Mouse (Mus musculus) gastrocnemius, adult 8-10 months (tissue): ENCODE measurements around the gene Tet2. TPM values are rescaled to one million over a fixed set of nuclear protein-coding genes. Genes with fewer than 3 reads are reported as not detected.
"Not testable (repeated sequence)": the region's sequence is repeated elsewhere in the genome, so short reads cannot be mapped to it uniquely, and the experiment has no call there.

Source experiments
- DNase-seq, 2 experiments: peaks; one replicate each; pipeline ENCODE4 v3.0.0; 2022; ENCODE audit warnings: low spot score in 2 of 2
- total RNA-seq, 4 experiments: library from RNA; stranded (reverse); gene quantifications; 2 replicates each; pipeline ENCODE4 v1.2.4; 2022

Tet2 gene
- total RNA-seq, 4 experiments from 2014 or later: 12.6 to 15.2 (median 14.7) TPM

GRCm38 (mm10) chr3:133549385-133550170 is 4.6 kb upstream of the Tet2 start:
- no peak for DNase-seq

GRCm38 (mm10) chr3:133548613-133549012 is 3.7 kb upstream of the Tet2 start:
- no peak for DNase-seq

GRCm38 (mm10) chr3:133546790-133547189 is 1.9 kb upstream of the Tet2 start:
- DNase-seq: no peak

- DNase-seq: no peak
These were observed 346 bp upstream of the Tet2 start for GRCm38 (mm10) chr3:133545304-133545666.

GRCm38 (mm10) chr3:133544131-133544550 is 798 bp downstream of the Tet2 start:
- DNase-seq: peak; percentile 73 to 79

- DNase-seq: no peak
These were observed 1.6 kb downstream of the Tet2 start for GRCm38 (mm10) chr3:133543101-133544020.

GRCm38 (mm10) chr3:133542084-133542483 is 2.9 kb downstream of the Tet2 start:
- no peak for DNase-seq

GRCm38 (mm10) chr3:133541000-133541399 is 3.9 kb downstream of the Tet2 start:
- no peak for DNase-seq

- DNase-seq: no peak
These were observed 4.9 kb downstream of the Tet2 start for GRCm38 (mm10) chr3:133539991-133540390.

- DNase-seq: not testable (repeated sequence)
These were observed 6.4 kb downstream of the Tet2 start for GRCm38 (mm10) chr3:133538499-133538898.

- no peak for DNase-seq
These were observed 9.3 kb downstream of the Tet2 start for GRCm38 (mm10) chr3:133535644-133536043.

- no peak for DNase-seq
These were observed 10.9 kb downstream of the Tet2 start for GRCm38 (mm10) chr3:133534066-133534465.

GRCm38 (mm10) chr3:133533272-133533995 is 11.5 kb downstream of the Tet2 start:
- DNase-seq: no peak

- DNase-seq: no peak
These were observed 12.1 kb downstream of the Tet2 start for GRCm38 (mm10) chr3:133532806-133533205.

GRCm38 (mm10) chr3:133532252-133532651 is 12.7 kb downstream of the Tet2 start:
- DNase-seq: no peak

GRCm38 (mm10) chr3:133531101-133531500 is 13.8 kb downstream of the Tet2 start:
- no peak for DNase-seq

GRCm38 (mm10) chr3:133530664-133531063 is 14.3 kb downstream of the Tet2 start:
- DNase-seq: no peak

GRCm38 (mm10) chr3:133526119-133526723 is 18.7 kb downstream of the Tet2 start:
- no peak for DNase-seq

- DNase-seq: no peak
These were observed 19.4 kb downstream of the Tet2 start for GRCm38 (mm10) chr3:133525578-133525977.

GRCm38 (mm10) chr3:133524341-133525050 is 20.4 kb downstream of the Tet2 start:
- DNase-seq: peak in 1 of 2 experiments; percentile 42

GRCm38 (mm10) chr3:133523191-133523590 is 21.7 kb downstream of the Tet2 start:
- DNase-seq: no peak
